Mouse (Mus musculus) retina, postnatal 7 days (tissue): ENCODE data around the gene Ppp1r15a.
"Not testable (repeated sequence)": the region's sequence is repeated elsewhere in the genome, so short reads cannot be mapped to it uniquely, and the experiment has no call there.

Experiments used
- DNase-seq: peaks from one replicate; pipeline ENCODE4 v3.0.0-alpha.2; 2012; ENCODE audit warnings: low read depth, low spot score

The Ppp1r15a gene

DNA sequence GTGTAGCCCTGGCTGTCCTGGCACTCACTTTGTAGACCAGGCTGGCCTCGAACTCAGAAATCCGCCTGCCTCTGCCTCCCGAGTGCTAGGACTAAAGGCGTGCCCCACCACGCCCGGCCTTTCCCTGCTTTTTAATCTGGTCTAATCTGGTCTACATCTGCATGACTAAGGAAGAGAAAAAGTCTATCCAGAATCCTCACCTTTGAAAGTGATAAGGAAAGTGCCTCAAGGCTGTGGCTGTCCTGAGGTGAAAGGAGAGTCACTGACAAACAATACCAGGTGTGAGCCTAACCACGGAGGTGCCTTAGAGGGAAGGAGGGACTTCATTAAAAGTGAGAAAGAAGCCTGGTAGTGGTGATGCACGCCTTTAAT, 25.4 kb upstream of the Ppp1r15a start:
- DNase-seq: no peak

DNA sequence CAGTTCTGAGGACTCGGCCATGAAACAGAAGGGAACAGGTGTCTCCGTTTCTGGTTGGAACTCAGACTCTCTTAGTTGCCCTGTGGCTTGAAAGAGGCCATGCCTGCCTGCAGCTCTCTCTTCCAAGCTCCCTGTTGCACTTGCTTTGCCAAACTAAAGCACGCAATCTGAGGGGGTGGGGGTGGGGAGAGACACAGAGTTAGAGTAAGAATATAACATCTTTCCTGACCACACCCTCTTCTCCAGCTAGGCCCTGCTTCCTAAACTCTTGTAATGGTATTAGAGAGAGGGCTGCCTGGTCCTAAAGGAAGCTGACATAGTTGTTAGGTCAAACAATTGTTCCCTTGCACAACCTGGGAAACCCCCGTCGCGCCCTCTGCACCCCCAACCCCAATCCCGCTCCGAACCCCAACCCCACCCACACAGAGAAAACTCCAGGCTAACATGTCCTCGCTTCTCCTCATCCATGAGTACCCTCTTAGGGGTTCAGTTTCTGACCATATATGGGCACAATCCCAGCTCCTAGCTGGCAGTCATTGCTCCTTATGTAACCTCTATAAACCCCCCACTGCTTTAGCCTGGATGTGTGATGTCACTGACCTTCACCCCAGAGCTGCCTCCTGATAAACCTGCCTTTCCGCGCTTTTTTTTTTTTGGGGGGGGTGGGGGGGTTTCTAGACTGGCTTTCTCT, 24.9 kb upstream of the Ppp1r15a start:
- DNase-seq: no peak

GRCm38 (mm10) chr7:45549641-45550436, 23.8 kb upstream of the Ppp1r15a start:
- no peak for DNase-seq

DNA sequence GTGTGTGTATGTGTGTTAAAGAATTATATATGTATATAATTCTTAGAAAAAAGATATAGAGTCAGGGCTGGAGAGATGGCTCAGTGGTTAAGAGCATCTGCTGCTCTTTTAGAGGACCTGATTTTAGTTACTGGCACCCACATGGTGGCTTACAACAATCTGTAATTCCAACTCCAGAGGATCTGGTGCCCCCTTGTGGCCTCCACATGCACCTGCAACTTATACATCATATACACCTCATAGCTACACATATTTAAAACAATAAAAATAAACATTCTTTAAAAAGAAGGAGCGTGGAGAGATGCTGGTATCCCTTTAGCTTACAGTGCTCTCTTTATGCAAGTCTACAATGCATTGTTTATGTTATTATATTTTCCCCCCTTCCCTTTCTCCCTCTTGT, 18.5 kb upstream of the Ppp1r15a start:
- DNase-seq: no peak

DNA sequence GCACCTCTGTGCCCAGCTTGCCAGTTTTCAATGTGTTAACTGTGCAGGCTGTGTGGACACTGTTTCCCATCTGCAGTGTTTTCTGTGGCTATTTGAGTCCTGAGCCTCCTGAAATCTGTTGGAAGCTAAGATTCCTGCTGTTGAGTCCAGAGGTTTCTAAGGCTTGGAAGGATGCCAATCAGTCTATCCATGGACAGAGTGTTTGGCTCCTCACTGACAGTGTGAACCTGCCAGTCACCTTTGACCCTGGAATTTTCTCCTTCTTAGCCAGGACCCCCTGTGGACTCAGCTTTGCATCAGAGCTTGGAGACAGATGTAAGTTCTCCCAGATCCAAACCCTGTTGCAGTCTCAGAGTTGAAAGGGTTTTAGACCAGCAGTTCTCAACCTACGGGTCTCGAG, 14.1 kb upstream of the Ppp1r15a start:
- DNase-seq: no peak

DNA sequence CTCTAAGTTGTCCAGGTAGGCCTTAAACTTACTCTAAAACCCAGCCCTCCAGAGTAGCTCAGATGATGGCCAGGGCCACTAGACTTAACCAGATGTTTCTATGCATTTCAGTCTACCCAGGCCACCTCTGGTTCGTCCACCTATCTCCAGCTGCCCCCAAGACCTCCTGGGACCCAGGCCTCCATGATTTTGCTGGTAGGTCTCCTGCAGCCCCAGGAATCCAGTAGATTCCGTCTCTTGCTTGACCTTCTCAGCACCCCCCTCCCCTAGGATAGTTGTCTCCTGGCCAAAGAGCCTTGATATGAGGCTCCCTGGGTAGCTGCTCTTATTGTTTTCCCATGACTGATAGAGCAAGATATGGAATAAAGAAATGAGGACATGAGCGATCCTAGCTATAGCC, 13.0 kb upstream of the Ppp1r15a start:
- DNase-seq: no peak

DNA sequence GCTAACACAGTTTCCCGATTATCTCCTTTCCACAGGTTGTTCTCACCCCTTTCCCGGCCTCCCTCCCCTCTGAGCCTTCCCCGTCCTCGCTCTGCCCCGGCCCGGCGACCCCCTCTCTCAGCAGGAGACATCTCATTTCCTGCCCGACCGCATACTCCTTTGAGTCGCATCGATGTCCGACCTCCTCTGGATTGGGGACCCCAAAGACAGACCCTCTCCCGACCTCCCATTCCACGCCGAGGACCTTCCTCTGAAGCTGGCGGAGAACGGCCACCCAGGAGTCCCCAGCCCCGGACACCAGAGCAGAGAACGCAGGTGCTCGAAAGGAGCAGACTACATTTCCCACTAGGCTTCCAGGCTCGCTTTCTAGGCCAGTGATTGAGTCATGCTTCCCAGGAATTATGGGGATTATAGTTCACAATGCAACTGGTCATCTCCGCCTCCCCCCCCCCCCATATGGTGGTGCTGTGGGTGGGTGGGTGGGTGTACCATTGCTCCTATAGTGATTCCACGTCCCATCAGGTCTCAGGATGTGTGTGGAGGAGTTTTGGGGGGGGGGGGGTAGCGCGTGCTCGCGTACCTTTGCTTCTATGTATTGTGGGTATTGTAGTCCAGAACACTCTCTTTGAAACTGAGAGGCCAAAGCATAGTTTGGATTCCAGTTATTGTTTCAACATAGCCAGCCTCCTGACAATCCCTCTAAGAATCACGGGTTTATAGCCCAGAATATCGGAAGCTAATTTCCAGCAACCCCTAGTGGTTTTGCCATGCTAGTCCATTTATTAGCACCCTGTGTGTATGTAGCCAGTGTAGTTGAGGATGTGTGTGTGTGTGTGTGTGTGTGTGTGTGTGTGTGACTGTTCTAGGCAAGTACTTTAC, 12.3 kb upstream of the Ppp1r15a start:
- peak; percentile 49 for DNase-seq

DNA sequence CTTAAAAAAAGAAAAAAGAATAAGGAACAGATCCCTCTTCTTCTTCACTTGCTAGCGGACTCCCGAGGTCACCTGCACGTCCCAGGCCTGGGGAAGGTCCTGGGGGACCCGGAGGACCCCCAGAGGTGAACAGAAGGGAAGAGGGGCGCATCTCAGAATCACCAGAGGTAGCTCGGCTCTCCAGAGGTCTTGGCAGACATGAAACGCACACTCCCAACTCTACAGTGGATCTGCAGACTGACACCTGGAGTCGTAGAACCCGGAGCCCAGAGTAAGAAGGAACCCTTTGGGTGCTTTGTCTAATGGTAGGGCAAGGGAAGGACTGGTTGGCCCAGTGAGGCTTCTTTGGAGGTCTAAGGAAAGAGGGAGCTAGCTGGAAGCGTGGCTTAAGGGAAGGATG, 11.5 kb upstream of the Ppp1r15a start:
- no peak for DNase-seq

DNA sequence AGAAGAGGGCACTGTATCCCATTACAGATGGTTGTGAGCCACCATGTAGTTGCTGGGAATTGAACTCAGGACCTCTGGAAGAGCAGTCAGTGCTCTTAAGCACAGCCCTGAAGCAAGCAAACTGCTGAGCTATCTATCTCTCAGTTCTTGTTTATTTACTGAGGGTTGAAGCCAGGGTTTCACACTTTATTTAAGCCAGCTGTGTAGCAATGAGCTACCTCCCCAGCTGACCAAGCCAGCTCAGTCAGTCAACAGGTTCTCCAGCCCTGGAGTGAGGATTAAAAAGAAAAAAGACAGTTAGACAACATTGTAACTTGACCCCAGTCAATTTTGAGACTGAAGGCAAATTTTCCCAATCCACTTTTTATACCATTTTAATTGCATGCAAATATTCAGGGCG, 9.6 kb upstream of the Ppp1r15a start:
- no peak for DNase-seq

DNA sequence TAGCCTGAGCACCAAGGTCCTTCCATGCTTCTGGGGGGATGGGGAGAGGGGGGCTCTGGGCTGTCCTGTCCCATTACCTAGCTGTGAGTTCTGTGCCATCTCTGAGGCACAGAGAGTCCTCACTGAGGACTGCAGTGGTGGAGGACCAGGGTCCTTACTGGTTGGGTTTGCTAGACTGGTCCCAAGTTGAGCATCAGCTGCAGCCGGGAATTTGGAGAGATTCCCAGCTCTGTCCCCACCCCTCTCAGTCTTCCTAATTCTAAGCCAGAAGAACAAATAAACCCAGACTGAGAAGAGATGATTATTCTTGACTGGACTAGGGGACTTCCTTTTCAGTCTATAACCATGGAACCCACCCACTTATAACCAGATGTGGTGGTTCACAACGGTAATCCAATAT, 4.6 kb upstream of the Ppp1r15a start:
- no peak for DNase-seq

DNA sequence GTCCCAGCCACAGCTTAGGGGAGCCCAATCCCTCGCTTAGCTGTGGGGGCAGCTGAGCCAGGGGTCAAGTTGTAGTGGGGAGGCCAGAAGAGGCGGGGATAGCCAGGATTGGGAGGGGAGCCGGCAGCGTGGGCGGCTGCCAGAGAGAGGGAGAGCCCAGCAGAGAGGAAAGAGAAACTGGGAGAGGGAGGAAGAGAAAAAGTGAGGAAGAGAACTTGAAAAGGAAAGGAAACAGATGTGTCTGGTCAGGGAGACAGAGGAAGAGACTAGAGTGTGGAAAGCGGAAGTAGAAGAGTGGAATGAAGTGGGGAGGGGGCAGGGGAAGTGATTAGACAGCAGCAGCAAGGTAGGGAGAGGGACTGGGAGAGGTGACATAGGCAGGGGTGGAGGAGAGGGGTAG, 3.4 kb upstream of the Ppp1r15a start:
- no peak for DNase-seq

DNA sequence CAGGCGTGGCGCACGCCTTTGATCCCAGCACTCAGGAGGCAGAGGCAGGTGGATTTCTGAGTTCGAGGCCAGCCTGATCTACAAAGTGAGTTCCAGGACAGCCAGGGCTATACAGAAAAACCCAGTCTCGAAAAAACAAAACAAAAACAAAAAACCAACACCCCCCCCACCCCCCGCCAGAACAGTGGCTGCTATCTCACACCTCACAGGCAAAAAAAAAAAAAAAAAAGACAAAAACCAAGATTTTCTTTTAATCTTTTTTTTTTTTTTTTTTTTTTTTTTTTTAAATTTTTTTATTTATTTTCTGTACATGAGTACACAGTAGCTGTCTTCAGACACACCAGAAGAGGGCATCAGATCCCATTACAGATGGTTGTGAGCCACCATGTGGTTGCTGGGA, 1.1 kb upstream of the Ppp1r15a start:
- DNase-seq: not testable (repeated sequence)

DNA sequence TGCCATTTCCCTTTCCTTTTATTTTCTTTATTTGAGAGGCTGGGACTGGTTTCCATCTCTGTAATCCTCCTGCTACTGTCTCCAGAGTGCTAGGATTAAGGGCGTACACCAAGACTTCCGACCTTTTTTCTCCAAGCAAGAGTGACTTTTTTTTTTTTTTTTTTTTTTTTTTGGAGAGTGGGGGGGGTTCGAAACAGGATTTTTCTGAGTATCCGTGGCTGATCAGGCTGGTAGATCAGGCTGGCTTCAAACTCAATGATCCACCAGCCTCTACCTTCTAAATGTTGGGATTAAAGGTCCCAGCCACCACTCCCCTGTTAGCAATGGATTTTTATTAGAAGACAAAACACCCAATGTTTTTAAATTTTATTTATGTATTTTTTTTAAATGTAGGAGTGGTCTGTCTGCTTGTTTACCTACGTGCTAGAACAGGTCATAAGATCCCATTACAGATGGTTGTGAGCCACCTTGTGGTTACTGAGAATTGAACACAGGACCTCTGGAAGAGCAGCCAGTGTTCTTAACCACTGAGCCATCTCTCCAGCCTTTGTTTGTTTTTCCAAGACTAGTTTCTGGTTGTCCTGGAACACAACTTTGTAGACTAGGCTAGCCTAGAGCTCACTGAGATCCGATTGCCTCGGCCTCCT, 529 bp upstream of the Ppp1r15a start:
- DNase-seq: no peak

- DNase-seq: no peak
These were observed 1.0 kb downstream of the Ppp1r15a start for GRCm38 (mm10) chr7:45524841-45525621.

- DNase-seq: no peak
These were observed 2.3 kb downstream of the Ppp1r15a start for GRCm38 (mm10) chr7:45523678-45524170.

DNA sequence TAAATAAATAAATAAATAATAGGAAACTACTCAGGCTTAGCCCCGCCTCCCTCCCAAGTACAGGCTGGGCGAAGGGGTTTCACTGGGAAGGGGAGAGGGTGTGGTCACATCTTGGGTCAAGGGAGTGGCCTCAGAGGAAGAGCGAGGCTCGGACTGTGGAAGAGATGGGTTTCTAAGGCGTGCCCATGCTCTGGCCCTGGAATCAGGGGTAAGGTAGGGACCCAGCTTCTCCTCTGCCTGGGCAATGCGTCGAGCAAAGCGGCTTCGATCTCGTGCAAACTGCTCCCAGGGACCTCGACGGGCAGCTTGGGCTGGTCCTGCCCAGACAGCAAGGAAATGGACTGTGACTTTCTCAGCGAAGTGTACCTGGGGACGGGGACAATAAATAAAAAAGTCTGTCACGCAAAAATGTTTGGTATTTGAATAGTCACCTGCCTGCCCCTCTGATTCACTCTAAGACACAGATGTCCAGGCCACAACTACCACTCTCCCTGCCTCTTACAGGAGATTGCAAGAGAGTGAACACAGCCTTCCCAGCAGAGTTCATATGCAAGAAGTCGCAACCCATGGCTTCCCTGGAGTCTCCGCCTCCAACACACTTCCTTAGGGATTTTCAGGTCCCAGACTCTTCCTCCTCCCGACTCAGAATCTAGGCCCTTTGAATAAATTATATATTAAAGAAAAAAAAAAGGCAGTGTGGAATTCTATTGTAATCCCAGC, 3.0 kb downstream of the Ppp1r15a start:
- DNase-seq: no peak

DNA sequence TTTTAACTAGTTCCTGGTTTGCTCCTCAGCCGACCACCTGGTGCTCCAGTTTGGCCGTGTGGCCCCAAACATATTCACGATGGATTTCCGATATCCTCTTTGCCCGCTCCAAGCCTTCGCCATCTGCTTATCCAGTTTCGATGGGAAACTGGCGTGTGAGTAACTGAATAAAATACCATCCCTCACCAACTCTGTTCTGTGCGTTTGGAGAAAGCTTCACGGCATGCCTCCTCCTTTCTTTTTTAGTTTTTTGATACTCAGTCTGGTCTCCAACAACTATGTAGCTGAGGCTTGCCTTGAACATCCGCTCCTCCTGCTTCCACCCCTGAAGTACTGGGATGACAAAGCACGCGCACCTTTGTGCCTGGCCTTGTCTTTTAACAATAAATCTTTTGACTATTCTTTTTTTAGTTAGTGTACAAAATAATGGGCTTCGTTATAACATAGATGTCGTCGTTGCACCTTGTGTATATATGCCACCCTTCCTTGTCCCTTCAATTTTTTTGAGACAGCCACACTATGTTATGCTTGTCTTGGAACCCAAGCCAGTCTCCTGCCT, 3.8 kb downstream of the Ppp1r15a start:
- no peak for DNase-seq

DNA sequence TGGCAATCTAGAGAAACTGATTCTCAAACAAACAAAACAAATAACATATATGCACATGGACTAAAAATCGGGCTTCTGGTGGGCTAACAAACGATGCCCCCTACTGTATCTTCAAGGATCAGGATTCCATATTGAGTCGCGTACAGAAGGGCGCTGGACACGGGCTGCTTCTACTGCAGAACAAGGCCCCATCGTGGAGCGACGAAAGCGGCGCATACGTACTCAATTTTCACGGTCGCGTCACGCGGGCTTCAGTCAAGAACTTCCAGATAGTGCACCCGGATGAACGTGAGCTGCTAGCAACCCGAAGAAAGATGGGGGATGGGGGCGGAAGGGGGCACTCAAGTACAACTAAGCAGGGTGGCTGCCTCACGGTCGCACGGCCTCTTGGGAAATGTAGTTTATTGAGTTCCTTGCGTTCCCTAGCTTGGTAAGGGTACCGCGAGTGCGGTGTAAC, 4.3 kb downstream of the Ppp1r15a start:
- peak; percentile 73 for DNase-seq

DNA sequence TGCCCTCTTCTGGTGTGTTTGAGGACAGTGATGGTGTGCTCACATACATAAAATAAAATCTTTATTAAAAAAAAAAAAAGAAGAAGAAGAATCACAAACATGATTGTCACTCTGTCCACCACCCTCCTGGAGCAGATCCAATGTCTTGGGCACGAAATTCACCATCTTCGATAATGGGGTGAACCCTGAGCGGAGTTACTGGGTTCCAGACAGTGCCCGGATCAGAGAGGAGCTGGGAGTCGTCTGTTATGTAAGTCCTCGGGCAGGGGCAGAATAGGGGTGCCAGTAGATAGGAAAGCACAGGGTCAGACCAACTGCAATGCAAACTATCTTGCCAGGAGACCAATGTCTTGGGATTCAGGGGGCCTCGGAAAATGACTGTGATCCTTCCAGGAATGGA, 5.5 kb downstream of the Ppp1r15a start:
- DNase-seq: no peak
